Mouse (Mus musculus) liver, embryonic 16.5 days (tissue): Measurements from ENCODE around the gene Map1b. TPM values are rescaled to one million over a fixed set of nuclear protein-coding genes. Genes with fewer than 3 reads are reported as not detected.

Experiments used
- ATAC-seq: fragments of 200-750 bp; cut with Nextera tagmentation; 2 replicates; pipeline ENCODE4 v1.8.0; 2017; ENCODE audit warnings: low read depth, mild to moderate bottlenecking, moderate number of reproducible peaks, moderate library complexity
- H3K27ac ChIP-seq: fragments of 300-500 bp; sonication (generic); 2 replicates; pipeline ENCODE4 v1.5.1; 2014; ENCODE audit warnings: mild to moderate bottlenecking, low read length
- H3K27me3 ChIP-seq: fragments of 300-500 bp; sonication (generic); 2 replicates; pipeline ENCODE4 v1.6.1; 2014; ENCODE audit warnings: low read depth, low read length, mixed read lengths; ENCODE audit not compliant: control insufficient read depth, insufficient read depth
- H3K36me3 ChIP-seq: fragments of 300-500 bp; sonication (generic); 2 replicates; pipeline ENCODE4 v1.6.1; 2014; ENCODE audit warnings: mild to moderate bottlenecking; ENCODE audit not compliant: control insufficient read depth, insufficient read depth
- H3K4me1 ChIP-seq: fragments of 300-500 bp; sonication (generic); 2 replicates; pipeline ENCODE4 v1.6.1; 2014; ENCODE audit warnings: low read depth, low read length, mixed read lengths; ENCODE audit not compliant: control insufficient read depth
- H3K4me2 ChIP-seq: fragments of 300-500 bp; sonication (generic); 2 replicates; pipeline ENCODE4 v1.6.1; 2014; ENCODE audit warnings: low read depth, low read length, mixed read lengths
- H3K4me3 ChIP-seq: fragments of 300-500 bp; sonication (generic); 2 replicates; pipeline ENCODE4 v1.5.1; 2014; ENCODE audit warnings: low read depth, mild to moderate bottlenecking, low read length
- H3K9ac ChIP-seq: fragments of 300-500 bp; sonication (generic); 2 replicates; pipeline ENCODE4 v1.6.1; 2014; ENCODE audit warnings: low read depth, low read length
- H3K9me3 ChIP-seq: fragments of 300-500 bp; sonication (generic); replicated peaks from 2 replicates; pipeline ENCODE4 v1.6.1; 2016; ENCODE audit warnings: low read length; ENCODE audit not compliant: control insufficient read depth
- WGBS: fragments of 180-500 bp; shearing (Covaris S2); extraction: QIAGEN DNeasy Blood & Tissue Kit; methylation state at CpG from one replicate; pipeline ENCODE4 v1.1.7; 2014; ENCODE audit not compliant: insufficient replicate concordance; 5-methylcytosine and 5-hydroxymethylcytosine counted together
- polyA plus RNA-seq: library from polyadenylated mRNA; unstranded; fragments of >200 nt; fragmentation: Nextera tagmentation; extraction: Ambion mirVana; gene quantifications from 2 replicates; pipeline ENCODE4 v1.2.1, GENCODE M21; 2015

The Map1b gene
- polyA plus RNA-seq, 1 experiment from 2014 or later = 2.9 TPM

- no peak for ATAC-seq
- Histone ChIP-seq H3K4me1 (no peaks in the 10 kb centered on the region; the same call in 1 of the 2 replicates), H3K4me2 (no peak overlapping the region), H3K27ac (no peak overlapping the region), H3K9ac (no peak overlapping the region), H3K4me3 (no peak overlapping the region), H3K9me3 (no peaks in the 10 kb centered on the region), H3K36me3 (no peaks in the 10 kb centered on the region), H3K27me3 (peaks cover 45% of the 10 kb centered on the region)
- WGBS = 31% methylated on average over 10 of the region's 10 CpGs
Measured at GRCm38 (mm10) chr13:99513990-99514389, 2.4 kb downstream of the Map1b start.

GRCm38 (mm10) chr13:99513138-99513537, 3.2 kb downstream of the Map1b start:
- Histone ChIP-seq H3K27ac (no peak overlapping the region), H3K27me3 (peaks cover 45% of the 10 kb centered on the region), H3K9ac (no peak overlapping the region), H3K9me3 (no peaks in the 10 kb centered on the region), H3K4me3 (no peak overlapping the region), H3K4me1 (no peaks in the 10 kb centered on the region; the same call in 1 of the 2 replicates), H3K36me3 (no peaks in the 10 kb centered on the region), H3K4me2 (no peak overlapping the region)
- ATAC-seq = no peak
- WGBS = 7% methylated on average over 7 of the region's 7 CpGs

GRCm38 (mm10) chr13:99509896-99510295, 6.4 kb downstream of the Map1b start:
- WGBS = 64% methylated on average over 4 of the region's 4 CpGs
- H3K4me3 ChIP-seq = no peak overlapping the region
- ATAC-seq = no peak
- no peaks in the 10 kb centered on the region for H3K9me3 ChIP-seq
- H3K27ac ChIP-seq = no peak overlapping the region
- H3K27me3 ChIP-seq = peaks cover 21% of the 10 kb centered on the region
- H3K4me2 ChIP-seq = no peak overlapping the region
- H3K36me3 ChIP-seq = no peaks in the 10 kb centered on the region
- no peak overlapping the region for H3K9ac ChIP-seq
- no peaks in the 10 kb centered on the region for H3K4me1 ChIP-seq

GRCm38 (mm10) chr13:99506580-99506962, 9.8 kb downstream of the Map1b start:
- H3K9ac ChIP-seq = no peak overlapping the region
- no peak overlapping the region for H3K27ac ChIP-seq
- no peaks in the 10 kb centered on the region for H3K36me3 ChIP-seq
- no peak overlapping the region for H3K4me2 ChIP-seq
- no peaks in the 10 kb centered on the region for H3K9me3 ChIP-seq
- H3K27me3 ChIP-seq = no peaks in the 10 kb centered on the region
- no peaks in the 10 kb centered on the region for H3K4me1 ChIP-seq
- H3K4me3 ChIP-seq = no peak overlapping the region
- 42% methylated on average over 2 of the region's 2 CpGs for WGBS
- no peak for ATAC-seq

DNA sequence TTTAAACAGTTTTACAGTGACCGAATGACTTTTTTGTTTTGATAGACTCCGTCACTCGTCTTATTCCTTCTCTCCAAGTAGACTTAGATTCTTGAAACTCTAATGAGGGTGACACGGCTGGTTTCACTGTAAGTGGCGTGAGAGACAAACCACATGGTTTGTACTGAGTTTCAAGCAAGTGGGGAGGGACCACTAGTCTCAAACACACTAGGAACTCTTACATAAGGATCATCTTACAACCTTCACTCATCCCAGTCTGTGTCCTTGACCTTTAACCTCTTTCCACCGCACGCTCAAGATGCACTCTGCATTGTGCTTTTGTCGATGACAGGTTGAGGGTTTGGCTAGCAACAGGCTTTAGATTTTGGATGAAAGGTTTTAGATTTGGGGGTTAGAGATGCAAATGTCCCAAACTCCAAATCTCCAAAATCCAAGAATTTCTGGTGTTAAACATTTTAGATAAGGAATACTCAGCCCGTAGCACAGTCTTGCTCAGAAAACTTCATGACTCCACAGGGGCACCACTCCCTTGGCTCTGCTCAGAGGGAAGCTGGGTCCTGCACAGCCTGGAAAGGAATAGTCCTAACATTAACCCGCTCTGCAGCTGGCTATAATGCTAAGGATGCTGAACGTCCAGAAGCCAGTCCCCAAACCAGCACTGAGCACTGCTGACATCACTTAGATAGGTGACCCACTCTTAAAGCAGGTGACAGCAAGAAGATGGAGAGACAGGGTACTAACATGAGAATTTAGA, 10.3 kb downstream of the Map1b start:
- Histone ChIP-seq H3K9ac (no peak overlapping the region), H3K4me2 (no peak overlapping the region), H3K9me3 (no peaks in the 10 kb centered on the region), H3K4me1 (no peaks in the 10 kb centered on the region), H3K27me3 (no peaks in the 10 kb centered on the region), H3K36me3 (no peaks in the 10 kb centered on the region), H3K4me3 (no peak overlapping the region), H3K27ac (no peak overlapping the region)
- WGBS = 60% methylated on average over 11 of the region's 11 CpGs
- no peak for ATAC-seq

DNA sequence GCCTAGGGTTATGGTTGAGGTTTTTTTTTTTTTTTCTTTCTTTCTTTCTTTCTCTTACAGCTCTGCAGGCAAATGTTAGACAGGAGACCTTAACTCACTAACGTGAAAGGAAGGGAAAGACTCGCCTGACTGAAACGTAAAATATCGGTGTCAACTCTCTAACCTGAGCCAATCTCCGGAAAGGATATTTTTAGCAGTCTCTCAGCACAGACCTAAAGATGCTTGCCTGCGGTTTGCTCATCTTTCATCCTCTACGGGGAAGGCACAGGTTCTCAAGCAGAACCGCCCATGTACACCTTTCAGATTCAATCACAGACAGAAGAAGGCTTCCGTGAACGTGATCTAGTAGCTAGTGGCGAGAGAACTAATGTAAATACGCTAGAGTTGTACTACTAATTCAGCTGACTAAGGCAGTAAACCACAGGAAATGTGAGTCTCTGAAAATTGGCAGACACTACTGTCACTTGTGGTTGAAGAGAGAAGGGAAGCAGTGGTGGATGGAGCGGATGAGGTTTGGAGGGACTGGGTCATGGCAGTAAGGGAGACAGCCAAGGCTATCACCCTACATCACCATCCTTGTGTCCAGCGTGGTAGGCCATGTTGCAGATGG, 12.9 kb downstream of the Map1b start:
- H3K9me3 ChIP-seq = no peaks in the 10 kb centered on the region
- 27% methylated on average over 14 of the region's 14 CpGs for WGBS
- no peak for ATAC-seq

DNA sequence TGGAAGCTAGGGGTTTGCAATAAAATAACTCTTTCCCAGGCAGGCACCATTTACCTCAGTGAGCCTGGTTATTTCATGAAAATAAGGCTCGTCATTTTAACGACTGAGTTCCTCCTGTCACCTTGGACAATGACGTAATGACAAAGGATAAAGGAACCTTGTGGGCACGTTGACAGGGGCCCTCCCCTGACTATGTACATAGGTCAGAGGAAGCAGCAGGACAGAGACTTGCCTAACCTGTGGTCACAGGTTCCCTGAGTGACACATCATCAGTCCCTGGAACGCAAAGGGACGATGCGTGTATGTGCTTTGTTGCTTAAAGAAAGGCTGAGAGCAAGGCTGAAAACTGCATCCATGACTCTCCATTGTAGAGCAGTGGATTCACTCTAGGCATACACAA, 13.4 kb downstream of the Map1b start:
- Histone ChIP-seq H3K27ac (no peak overlapping the region), H3K9ac (no peak overlapping the region), H3K4me2 (no peak overlapping the region), H3K27me3 (no peaks in the 10 kb centered on the region), H3K4me3 (no peak overlapping the region), H3K9me3 (no peaks in the 10 kb centered on the region), H3K36me3 (no peaks in the 10 kb centered on the region), H3K4me1 (no peaks in the 10 kb centered on the region)
- 28% methylated on average over 7 of the region's 7 CpGs for WGBS
- no peak for ATAC-seq

More for the DNA sequence above, 12.9 kb downstream of the Map1b start:
- no peaks in the 10 kb centered on the region for H3K36me3 ChIP-seq
- H3K4me1 ChIP-seq = no peaks in the 10 kb centered on the region
- H3K4me3 ChIP-seq = no peak overlapping the region
- H3K27me3 ChIP-seq = no peaks in the 10 kb centered on the region
- H3K9ac ChIP-seq = no peak overlapping the region
- no peak overlapping the region for H3K27ac ChIP-seq
- H3K4me2 ChIP-seq = no peak overlapping the region

- Histone ChIP-seq H3K4me3 (no peak overlapping the region), H3K36me3 (no peaks in the 10 kb centered on the region), H3K9ac (no peak overlapping the region), H3K9me3 (no peaks in the 10 kb centered on the region), H3K27me3 (no peaks in the 10 kb centered on the region), H3K4me1 (no peaks in the 10 kb centered on the region), H3K27ac (no peak overlapping the region), H3K4me2 (no peak overlapping the region)
- ATAC-seq = no peak
- WGBS = 36% methylated on average over 13 of the region's 13 CpGs
Measured at GRCm38 (mm10) chr13:99502126-99502744, 14.1 kb downstream of the Map1b start.

DNA sequence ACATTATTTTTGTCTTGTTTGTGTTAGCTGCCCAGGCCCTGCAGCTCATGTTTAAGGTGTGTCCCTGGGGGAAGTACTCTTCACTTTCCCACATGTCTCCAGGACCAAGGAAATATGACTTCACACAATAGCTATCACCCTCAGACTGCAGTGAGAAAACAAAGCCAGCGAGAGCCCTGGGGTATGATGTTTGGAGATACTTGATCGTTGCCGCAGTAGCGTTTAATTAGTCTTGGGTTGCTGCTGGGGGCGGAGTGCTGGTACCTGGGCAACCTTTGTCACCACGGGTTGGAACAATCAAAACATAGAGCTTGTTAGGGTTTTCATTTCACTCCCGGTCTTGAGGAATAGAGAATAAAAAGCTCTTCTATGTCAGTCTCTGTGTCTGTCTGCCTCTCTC, 14.9 kb downstream of the Map1b start:
- no peak for ATAC-seq
- H3K4me3 ChIP-seq = no peak overlapping the region
- no peak overlapping the region for H3K4me2 ChIP-seq
- no peaks in the 10 kb centered on the region for H3K4me1 ChIP-seq
- H3K9me3 ChIP-seq = no peaks in the 10 kb centered on the region
- H3K27ac ChIP-seq = no peak overlapping the region
- no peaks in the 10 kb centered on the region for H3K36me3 ChIP-seq
- H3K27me3 ChIP-seq = no peaks in the 10 kb centered on the region
- H3K9ac ChIP-seq = no peak overlapping the region
- 65% methylated on average over 7 of the region's 7 CpGs for WGBS
